Mouse (Mus musculus) midbrain, embryonic 11.5 days (tissue): ENCODE measurements around the gene Ano4. TPM values are rescaled to one million over a fixed set of nuclear protein-coding genes. Genes with fewer than 3 reads are reported as not detected.
A peak's percentile ranks its signal among the peaks of the same experiment; 100 is the strongest.

ENCODE experiments used
- ATAC-seq: fragments of 200-750 bp; cut with Nextera tagmentation; 2 replicates; pipeline ENCODE4 v1.8.0; 2017; ENCODE audit warnings: moderate TSS enrichment, moderate library complexity; ENCODE audit not compliant: low FRiP score
- DNase-seq: peaks from one replicate; pipeline ENCODE4 v3.0.0; 2015; ENCODE audit warnings: low spot score; ENCODE audit errors: missing footprints
- H3K27ac ChIP-seq: fragments of 300-500 bp; sonication (generic); 2 replicates; pipeline ENCODE4 v1.5.1; 2014; ENCODE audit warnings: low read depth, low read length
- H3K27me3 ChIP-seq: fragments of 300-500 bp; sonication (generic); 2 replicates; pipeline ENCODE4 v1.6.1; 2014; ENCODE audit warnings: mild to moderate bottlenecking, low read length, moderate library complexity, mixed read lengths; ENCODE audit not compliant: control insufficient read depth, insufficient read depth
- H3K36me3 ChIP-seq: fragments of 300-500 bp; sonication (generic); 2 replicates; pipeline ENCODE4 v1.6.1; 2014; ENCODE audit warnings: mild to moderate bottlenecking, low read length, moderate library complexity, mixed read lengths; ENCODE audit not compliant: control insufficient read depth, insufficient read depth
- H3K4me1 ChIP-seq: fragments of 300-500 bp; sonication (generic); 2 replicates; pipeline ENCODE4 v1.6.1; 2014; ENCODE audit warnings: low read length; ENCODE audit not compliant: control insufficient read depth, insufficient read depth
- H3K4me2 ChIP-seq: fragments of 300-500 bp; sonication (generic); 2 replicates; pipeline ENCODE4 v1.6.1; 2014; ENCODE audit warnings: mild to moderate bottlenecking, moderate library complexity
- H3K4me3 ChIP-seq: fragments of 300-500 bp; sonication (generic); 2 replicates; pipeline ENCODE4 v1.5.1; 2014; ENCODE audit warnings: low read depth, low read length
- H3K9ac ChIP-seq: fragments of 300-500 bp; sonication (generic); 2 replicates; pipeline ENCODE4 v1.6.1; 2014; ENCODE audit warnings: low read length
- H3K9me3 ChIP-seq: fragments of 300-500 bp; sonication (generic); 2 replicates; pipeline ENCODE4 v1.6.1; 2016; ENCODE audit warnings: low read length; ENCODE audit not compliant: control insufficient read depth
- WGBS: fragments of 180-500 bp; shearing (Covaris S2); extraction: QIAGEN DNeasy Blood & Tissue Kit; methylation state at CpG from one replicate; pipeline ENCODE4 v1.1.7; 2014; 5-methylcytosine and 5-hydroxymethylcytosine counted together
- polyA plus RNA-seq: library from polyadenylated mRNA; unstranded; fragments of >200 nt; fragmentation: Nextera tagmentation; extraction: Ambion mirVana; gene quantifications from 2 replicates; pipeline ENCODE4 v1.2.1, GENCODE M21; 2014

Ano4 gene
- polyA plus RNA-seq, 1 experiment from 2014 or later: 2.1 TPM

- Histone ChIP-seq H3K4me1 (no peaks in the 10 kb centered on the region), H3K27me3 (no peaks in the 10 kb centered on the region), H3K9me3 (no peaks in the 10 kb centered on the region), H3K4me2 (no peak overlapping the region), H3K36me3 (no peaks in the 10 kb centered on the region), H3K4me3 (no peak overlapping the region), H3K9ac (no peak overlapping the region), H3K27ac (no peak overlapping the region)
- ATAC-seq (no peak), DNase-seq (no peak)
- WGBS: 33% methylated on average over 8 of the region's 8 CpGs
These were observed 361.1 kb downstream of the Ano4 start for GRCm38 (mm10) chr10:88983444-88983843.

- Histone ChIP-seq H3K4me3 (no peak overlapping the region), H3K27ac (no peak overlapping the region), H3K36me3 (no peaks in the 10 kb centered on the region), H3K4me2 (no peak overlapping the region), H3K27me3 (no peaks in the 10 kb centered on the region), H3K9me3 (no peaks in the 10 kb centered on the region), H3K9ac (no peak overlapping the region), H3K4me1 (no peaks in the 10 kb centered on the region)
- no peak for ATAC-seq
- 69% methylated on average over 4 of the region's 4 CpGs for WGBS
- no peak for DNase-seq
These were observed 365.1 kb downstream of the Ano4 start for GRCm38 (mm10) chr10:88979451-88979850.

GRCm38 (mm10) chr10:88978932-88979331, 365.6 kb downstream of the Ano4 start:
- H3K27ac ChIP-seq: no peak overlapping the region
- H3K27me3 ChIP-seq: no peaks in the 10 kb centered on the region
- H3K9ac ChIP-seq: no peak overlapping the region
- H3K36me3 ChIP-seq: no peaks in the 10 kb centered on the region
- ATAC-seq (peak; percentile 90), DNase-seq (no peak)
- no peak overlapping the region for H3K4me2 ChIP-seq
- H3K4me1 ChIP-seq: no peaks in the 10 kb centered on the region
- H3K4me3 ChIP-seq: no peak overlapping the region
- H3K9me3 ChIP-seq: no peaks in the 10 kb centered on the region
- 71% methylated on average over 6 of the region's 6 CpGs for WGBS

- Histone ChIP-seq H3K4me3 (no peak overlapping the region), H3K27me3 (no peaks in the 10 kb centered on the region), H3K9ac (no peak overlapping the region), H3K4me2 (no peak overlapping the region), H3K4me1 (no peaks in the 10 kb centered on the region), H3K36me3 (no peaks in the 10 kb centered on the region), H3K9me3 (no peaks in the 10 kb centered on the region), H3K27ac (no peak overlapping the region)
- WGBS: 89% methylated on average over 7 of the region's 7 CpGs
- ATAC-seq (no peak), DNase-seq (no peak)
These were observed 373.4 kb downstream of the Ano4 start for GRCm38 (mm10) chr10:88970951-88971725.

- DNase-seq (no peak), ATAC-seq (no peak)
- no peak overlapping the region for H3K27ac ChIP-seq
- no peaks in the 10 kb centered on the region for H3K36me3 ChIP-seq
- H3K9ac ChIP-seq: no peak overlapping the region
- no peak overlapping the region for H3K4me2 ChIP-seq
- H3K4me3 ChIP-seq: no peak overlapping the region
- WGBS: 94% methylated on average over 5 of the region's 5 CpGs
- H3K27me3 ChIP-seq: no peaks in the 10 kb centered on the region
- no peaks in the 10 kb centered on the region for H3K9me3 ChIP-seq
- no peaks in the 10 kb centered on the region for H3K4me1 ChIP-seq
These were observed 376.0 kb downstream of the Ano4 start for GRCm38 (mm10) chr10:88968586-88968985.

- Histone ChIP-seq H3K9ac (no peak overlapping the region), H3K27ac (no peak overlapping the region), H3K4me3 (no peak overlapping the region), H3K4me2 (no peak overlapping the region), H3K4me1 (no peaks in the 10 kb centered on the region), H3K36me3 (no peaks in the 10 kb centered on the region), H3K9me3 (no peaks in the 10 kb centered on the region), H3K27me3 (no peaks in the 10 kb centered on the region)
- ATAC-seq (no peak), DNase-seq (no peak)
- WGBS: 87% methylated on average over 5 of the region's 5 CpGs
These were observed 383.8 kb downstream of the Ano4 start for GRCm38 (mm10) chr10:88960791-88961190.

GRCm38 (mm10) chr10:88950297-88950653, 394.3 kb downstream of the Ano4 start:
- no peak overlapping the region for H3K27ac ChIP-seq

GRCm38 (mm10) chr10:88949649-88950296, 394.8 kb downstream of the Ano4 start:
- Histone ChIP-seq H3K36me3 (no peaks in the 10 kb centered on the region), H3K9ac (no peak overlapping the region), H3K9me3 (no peaks in the 10 kb centered on the region), H3K27ac (no peak overlapping the region), H3K4me2 (no peak overlapping the region), H3K4me3 (no peak overlapping the region), H3K4me1 (no peaks in the 10 kb centered on the region), H3K27me3 (no peaks in the 10 kb centered on the region)
- 93% methylated on average over 12 of the region's 12 CpGs for WGBS
- no peak for ATAC-seq
- DNase-seq: no peak

More at GRCm38 (mm10) chr10:88950297-88950653, 394.3 kb downstream of the Ano4 start:
- Histone ChIP-seq H3K4me2 (no peak overlapping the region), H3K4me3 (no peak overlapping the region), H3K27me3 (no peaks in the 10 kb centered on the region), H3K9ac (no peak overlapping the region), H3K4me1 (no peaks in the 10 kb centered on the region), H3K36me3 (no peaks in the 10 kb centered on the region), H3K9me3 (no peaks in the 10 kb centered on the region)
- WGBS: 83% methylated on average over 4 of the region's 4 CpGs
- DNase-seq (no peak), ATAC-seq (no peak)
